Mouse (Mus musculus) C2C12 (cell line): ENCODE measurements around the gene Clcn7. TPM values are rescaled to one million over a fixed set of nuclear protein-coding genes. Genes with fewer than 3 reads are reported as not detected.

ENCODE experiments used
- H3K27me3 ChIP-seq: one replicate; pipeline ENCODE4 v1.6.1; 2011; ENCODE audit not compliant: control insufficient read depth, insufficient read depth, insufficient read length
- H3K36me3 ChIP-seq: one replicate; pipeline ENCODE4 v1.6.1; 2011; ENCODE audit not compliant: control insufficient read depth, insufficient read depth
- H3K4me3 ChIP-seq: one replicate; pipeline ENCODE4 v1.5.1; 2011; ENCODE audit warnings: mild to moderate bottlenecking, control low read depth; ENCODE audit not compliant: poor library complexity, insufficient read depth, severe bottlenecking
- H3K79me2 ChIP-seq: one replicate; pipeline ENCODE4 v1.6.1; 2011; ENCODE audit not compliant: control insufficient read depth, insufficient read depth
- H3K79me3 ChIP-seq: one replicate; pipeline ENCODE4 v1.6.1; 2011; ENCODE audit warnings: low read depth, control low read depth
- H3ac ChIP-seq: one replicate; pipeline ENCODE3; 2011; ENCODE audit warnings: low read depth; ENCODE audit not compliant: control insufficient read depth, insufficient read length
- CEBPB ChIP-seq: IDR thresholded peaks from one replicate; pipeline ENCODE4 v1.6.1; 2011; ENCODE audit warnings: low read depth, mild to moderate bottlenecking, control low read depth, moderate library complexity
- CTCF ChIP-seq: IDR thresholded peaks from one replicate; pipeline ENCODE4 v1.5.1; 2011; ENCODE audit not compliant: control insufficient read depth, insufficient read depth, insufficient read length
- FOSL1 ChIP-seq: IDR thresholded peaks from one replicate; pipeline ENCODE4 v1.8.0; 2011; ENCODE audit warnings: mild to moderate bottlenecking, low read length; ENCODE audit not compliant: poor library complexity, insufficient read depth, severe bottlenecking
- MAX ChIP-seq: IDR thresholded peaks from one replicate; pipeline ENCODE4 v1.6.1; 2011; ENCODE audit warnings: mild to moderate bottlenecking, control low read depth
- MYOD1 ChIP-seq: IDR thresholded peaks from one replicate; pipeline ENCODE4 v1.6.1; 2011; ENCODE audit warnings: low read depth; ENCODE audit not compliant: control insufficient read depth, insufficient read length
- MYOG ChIP-seq: IDR thresholded peaks from one replicate; pipeline ENCODE4 v1.6.1; 2011; ENCODE audit not compliant: control insufficient read depth, insufficient read length; ENCODE audit errors: extremely low read depth
- USF1 ChIP-seq: IDR thresholded peaks from one replicate; pipeline ENCODE4 v1.6.1; 2011; ENCODE audit warnings: low read depth, mild to moderate bottlenecking, control low read depth, moderate library complexity
- polyA plus RNA-seq: library from polyadenylated mRNA; unstranded; fragments of >200 nt; fragmentation: generic; extraction: Trizol; gene quantifications from one replicate; pipeline ENCODE4 v1.2.1, GENCODE M21; 2012; ENCODE audit warnings: missing spikeins

The Clcn7 gene
- polyA plus RNA-seq, 1 experiment, result 19.9 TPM

- Histone ChIP-seq H3K36me3 (peaks cover 14% of the 10 kb centered on the region), H3K79me3 (no peaks in the 10 kb centered on the region), H3K4me3 (no peak overlapping the region), H3ac (no peak overlapping the region), H3K79me2 (no peaks in the 10 kb centered on the region), H3K27me3 (peaks cover 3% of the 10 kb centered on the region)
- no peak for TF ChIP-seq MYOD1
Measured at GRCm38 (mm10) chr17:25164770-25165169, 31.6 kb downstream of the Clcn7 start.

DNA sequence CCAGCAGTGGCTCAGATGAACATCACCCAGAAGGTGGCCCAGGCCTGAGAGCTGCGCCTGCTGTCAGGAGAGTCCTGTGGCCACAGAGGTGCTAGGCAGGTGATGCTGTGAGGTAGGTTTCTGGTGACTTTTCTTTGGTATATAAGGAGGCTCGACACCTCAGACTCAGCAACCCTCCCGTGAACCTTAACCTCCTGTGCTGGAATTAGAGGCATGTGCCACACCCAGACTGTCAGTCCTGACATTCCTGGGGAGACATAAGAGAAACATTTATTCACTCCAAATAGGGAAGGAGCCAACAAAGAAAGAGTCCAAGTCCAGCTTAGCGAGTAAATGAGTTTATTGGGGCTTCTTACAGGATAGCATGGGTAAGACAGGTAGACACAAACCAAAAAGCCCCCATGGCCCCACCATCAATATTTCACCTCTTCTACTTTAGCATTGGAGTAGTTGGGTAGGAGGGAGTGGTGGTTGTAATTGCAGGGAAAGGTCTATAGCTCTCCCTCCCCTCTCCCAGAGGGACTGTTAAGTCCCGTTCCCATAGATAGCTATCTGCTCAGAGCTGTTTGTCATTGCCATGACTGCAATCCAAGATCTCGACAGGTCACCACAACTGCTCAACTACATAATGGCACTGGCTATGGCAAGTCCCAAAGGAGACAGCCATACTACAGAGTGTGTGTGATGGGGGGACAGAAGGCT is 32.9 kb downstream of the Clcn7 start:
- Histone ChIP-seq H3K4me3 (no peak overlapping the region), H3K79me2 (no peaks in the 10 kb centered on the region), H3K79me3 (no peaks in the 10 kb centered on the region), H3ac (no peak overlapping the region), H3K27me3 (peaks cover 7% of the 10 kb centered on the region), H3K36me3 (no peaks in the 10 kb centered on the region)
- TF ChIP-seq FOSL1 (no peak), USF1 (no peak), MYOD1 (no peak), CTCF (no peak), MYOG (no peak), CEBPB (no peak), MAX (no peak)

- TF ChIP-seq CTCF (no peak), USF1 (no peak), CEBPB (no peak), MYOD1 (no peak), FOSL1 (no peak), MYOG (no peak), MAX (no peak)
- Histone ChIP-seq H3K27me3 (peaks cover 28% of the 10 kb centered on the region), H3ac (no peak overlapping the region), H3K79me2 (no peaks in the 10 kb centered on the region), H3K36me3 (no peaks in the 10 kb centered on the region), H3K4me3 (no peak overlapping the region), H3K79me3 (no peaks in the 10 kb centered on the region)
Measured at GRCm38 (mm10) chr17:25169706-25170105, 36.5 kb downstream of the Clcn7 start.

DNA sequence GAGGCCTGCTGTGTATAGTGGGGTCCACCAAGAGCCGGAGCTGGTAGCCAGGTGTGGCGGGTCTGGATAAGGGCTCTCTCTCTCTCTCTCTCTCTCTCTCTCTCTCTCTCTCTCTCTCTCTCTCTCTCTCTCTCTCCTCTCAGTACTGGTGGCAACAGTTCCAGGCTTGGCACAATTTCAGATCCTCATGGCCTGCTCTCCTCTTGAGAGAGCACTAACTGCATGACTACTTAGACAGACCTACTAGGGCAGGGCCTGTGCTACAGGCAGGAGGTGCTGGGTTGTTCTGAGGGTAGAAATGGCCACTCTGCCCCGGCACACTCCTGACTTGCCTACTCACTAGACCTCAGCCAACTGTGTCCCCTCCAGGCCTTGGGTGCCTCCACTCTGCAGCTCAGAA is 39.4 kb downstream of the Clcn7 start:
- H3ac ChIP-seq, result no peak overlapping the region
- no peaks in the 10 kb centered on the region for H3K36me3 ChIP-seq
- H3K79me2 ChIP-seq, result no peaks in the 10 kb centered on the region
- peaks cover 52% of the 10 kb centered on the region for H3K27me3 ChIP-seq
- TF ChIP-seq MAX (no peak), FOSL1 (no peak), USF1 (no peak), MYOG (no peak), MYOD1 (no peak), CEBPB (no peak), CTCF (no peak)
- H3K4me3 ChIP-seq, result no peak overlapping the region
- no peaks in the 10 kb centered on the region for H3K79me3 ChIP-seq

GRCm38 (mm10) chr17:25175411-25175810 is 42.2 kb downstream of the Clcn7 start, which contains the start of gene Gm38655:
Gm38655 (minus strand) TSS chr17:25175471.
- Histone ChIP-seq H3K79me3 (no peaks in the 10 kb centered on the region), H3K79me2 (no peaks in the 10 kb centered on the region), H3K4me3 (no peak within 1 kb of the TSS), H3K27me3 (peaks cover 62% of the 10 kb centered on the region), H3ac (no peak within 1 kb of the TSS), H3K36me3 (no peaks in the 10 kb centered on the region)
- TF ChIP-seq MAX (no peak), CTCF (no peak), FOSL1 (no peak), MYOD1 (no peak), CEBPB (no peak), USF1 (no peak), MYOG (no peak)

DNA sequence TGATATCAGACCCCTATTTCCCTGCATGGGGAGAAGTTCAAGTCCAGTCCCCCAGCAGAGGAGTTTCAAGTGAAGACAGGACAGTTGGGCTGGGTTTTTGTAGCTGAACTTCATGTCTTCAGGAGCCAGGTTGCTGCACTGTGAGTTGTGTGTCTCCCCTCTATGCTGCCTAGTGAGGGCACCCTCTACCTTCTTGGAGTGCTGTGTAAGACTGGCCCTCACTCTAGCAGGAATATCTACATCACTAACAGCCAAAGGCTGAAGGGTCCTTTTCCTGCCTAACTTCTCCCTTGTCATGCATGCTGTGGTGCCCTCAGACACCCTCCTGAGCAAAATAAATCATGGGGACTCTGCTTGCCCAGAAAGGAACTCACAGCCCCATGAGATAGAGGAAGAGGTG is 50.0 kb downstream of the Clcn7 start:
- Histone ChIP-seq H3K79me3 (peaks cover 22% of the 10 kb centered on the region), H3K4me3 (no peak overlapping the region), H3K36me3 (peaks cover 5% of the 10 kb centered on the region), H3K79me2 (peaks cover 38% of the 10 kb centered on the region), H3ac (peak overlapping the region; percentile 1), H3K27me3 (peaks cover 14% of the 10 kb centered on the region)
- no peak for TF ChIP-seq CEBPB
- no peak for TF ChIP-seq MAX
- no peak for TF ChIP-seq USF1
- no peak for TF ChIP-seq MYOD1
- no peak for TF ChIP-seq CTCF
